Mouse (Mus musculus) olfactory bulb, adult 2 months (tissue): ENCODE measurements at regions not wholly inside any gene's neighbourhood (a gene's known extent, or its start where the extent isn't known, plus 50 kb on each side); places are given as distances from the start of the nearest gene placed in this dataset.
A peak's percentile ranks its signal among the peaks of the same experiment; 100 is the strongest.

Experiments used
- H3K27ac ChIP-seq: fragments of 200-500 bp; 2 replicates; pipeline ENCODE4 v1.5.1; 2012; ENCODE audit warnings: low read depth, low read length; ENCODE audit not compliant: insufficient read depth
- H3K4me1 ChIP-seq: fragments of 200-500 bp; 2 replicates; pipeline ENCODE4 v1.6.1; 2012; ENCODE audit warnings: low read length; ENCODE audit not compliant: control insufficient read depth, insufficient read depth
- H3K4me3 ChIP-seq: fragments of 200-500 bp; 2 replicates; pipeline ENCODE4 v1.5.1; 2012; ENCODE audit warnings: mild to moderate bottlenecking, low read depth, low read length, moderate library complexity; ENCODE audit not compliant: insufficient read depth
- CTCF ChIP-seq: fragments of 200-500 bp; IDR thresholded peaks from 2 replicates; pipeline ENCODE4 v1.5.1; 2012; ENCODE audit warnings: low read depth, mild to moderate bottlenecking, low read length, moderate library complexity; ENCODE audit not compliant: insufficient read depth
- POLR2A ChIP-seq: fragments of 200-500 bp; IDR thresholded peaks from 2 replicates; pipeline ENCODE4 v1.6.1; 2012; ENCODE audit warnings: mild to moderate bottlenecking, low read depth, low read length, moderate library complexity; ENCODE audit not compliant: insufficient read depth
- WGBS: fragments of 180-500 bp; shearing (Covaris S2); methylation state at CpG from one replicate; pipeline ENCODE4 v1.1.7; 2018; 5-methylcytosine and 5-hydroxymethylcytosine counted together

GRCm38 (mm10) chr15:85670789-85671700 lies 63.7 kb upstream of the Ppara start:
- peak overlapping the region; percentile 93 for H3K4me3 ChIP-seq
- H3K4me1 ChIP-seq, result peaks cover 12% of the 10 kb centered on the region
- peak overlapping the region; percentile 100 for H3K27ac ChIP-seq
- 2% methylated on average over 140 of the region's 141 CpGs for WGBS
- TF ChIP-seq POLR2A (peak; percentile 67; the same call in 1 of the 2 replicates), CTCF (no peak)

- peak overlapping the region; percentile 100 for H3K27ac ChIP-seq
- H3K4me1 ChIP-seq, result peaks cover 15% of the 10 kb centered on the region
- no peak for TF ChIP-seq CTCF
- peak overlapping the region; percentile 93 for H3K4me3 ChIP-seq
- under 1% methylated on average over 50 of the region's 50 CpGs for WGBS
These were observed 63.0 kb upstream of the Ppara start for GRCm38 (mm10) chr15:85671701-85672191.

GRCm38 (mm10) chr15:85672376-85672775 lies 62.4 kb upstream of the Ppara start:
- peak overlapping the region; percentile 93 for H3K4me3 ChIP-seq
- 4% methylated on average over 3 of the region's 3 CpGs for WGBS
- TF ChIP-seq POLR2A (no peak), CTCF (no peak)
- peak overlapping the region; percentile 100 for H3K27ac ChIP-seq
- H3K4me1 ChIP-seq, result peaks cover 15% of the 10 kb centered on the region

- Histone ChIP-seq H3K4me1 (peaks cover 17% of the 10 kb centered on the region), H3K27ac (peak overlapping the region; percentile 98), H3K4me3 (peak overlapping the region; percentile 58)
- TF ChIP-seq CTCF (no peak), POLR2A (no peak)
- 0% methylated on average over 3 of the region's 3 CpGs for WGBS
These were observed 61.9 kb upstream of the Ppara start for GRCm38 (mm10) chr15:85672931-85673330.

DNA sequence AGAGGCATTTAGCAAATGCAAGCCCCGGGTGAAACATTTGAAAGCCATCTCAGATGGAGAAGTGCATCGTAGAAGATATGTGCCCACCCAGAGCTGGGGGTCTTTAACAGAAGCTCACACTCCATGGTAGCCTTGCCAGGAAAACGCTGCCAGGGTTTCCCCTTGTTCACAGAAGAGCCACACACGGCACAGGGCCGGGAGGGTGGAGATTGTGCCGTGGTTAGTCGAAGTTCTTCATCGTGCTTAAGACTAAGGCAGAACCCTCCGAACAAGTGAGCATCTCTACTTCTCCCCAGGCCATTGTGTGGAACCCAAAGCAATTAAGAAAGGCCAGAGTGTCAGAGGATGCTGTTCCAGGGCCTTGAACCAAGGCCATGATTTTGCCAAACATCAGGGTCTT lies 61.3 kb upstream of the Ppara start:
- Histone ChIP-seq H3K4me1 (peaks cover 23% of the 10 kb centered on the region), H3K4me3 (peak overlapping the region; percentile 58), H3K27ac (peak overlapping the region; percentile 85)
- WGBS, result 4% methylated on average over 9 of the region's 9 CpGs
- TF ChIP-seq CTCF, result no peak

DNA sequence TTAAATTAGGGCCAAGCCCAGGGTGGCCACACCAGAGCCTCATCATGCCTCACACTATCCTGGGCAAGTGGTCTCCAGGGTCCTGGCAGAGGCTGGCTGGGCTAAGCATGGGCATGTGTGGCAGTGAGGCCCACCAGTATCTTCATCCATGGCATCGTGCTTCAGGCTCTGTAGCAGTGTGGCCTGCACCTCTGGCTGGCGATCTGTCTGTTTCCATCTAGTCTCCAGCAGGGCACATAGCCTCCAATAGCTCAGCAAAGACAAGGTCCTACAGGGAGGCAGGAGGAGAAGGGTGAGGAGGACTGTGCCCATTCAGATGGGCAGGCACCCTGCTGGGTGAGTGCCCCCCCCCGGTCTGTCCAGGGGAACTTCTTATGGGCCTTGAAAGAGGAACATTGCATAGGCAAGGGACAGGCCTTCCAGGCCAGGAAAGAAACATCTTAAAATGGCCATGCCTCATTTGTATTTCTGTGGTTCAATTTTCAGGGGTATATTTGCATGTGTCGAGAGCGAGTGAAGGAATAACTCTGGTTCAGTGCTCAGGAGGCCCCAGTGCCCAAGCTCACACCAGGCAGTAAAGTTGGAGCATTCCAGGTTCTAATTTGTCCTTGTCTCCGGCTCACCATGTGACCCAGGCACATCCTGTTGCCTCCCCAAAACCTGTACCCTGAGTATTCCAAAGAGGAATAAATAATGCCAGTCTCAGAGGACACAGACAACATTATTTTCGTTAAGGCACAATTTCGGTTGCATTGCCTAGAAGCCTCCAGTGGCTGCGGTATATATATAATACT lies 60.4 kb upstream of the Ppara start:
- WGBS, result 5% methylated on average over 9 of the region's 9 CpGs
- peak overlapping the region; percentile 85 for H3K27ac ChIP-seq
- peaks cover 24% of the 10 kb centered on the region for H3K4me1 ChIP-seq
- TF ChIP-seq POLR2A, result no peak
- no peak for TF ChIP-seq CTCF
- H3K4me3 ChIP-seq, result peak overlapping the region; percentile 58

DNA sequence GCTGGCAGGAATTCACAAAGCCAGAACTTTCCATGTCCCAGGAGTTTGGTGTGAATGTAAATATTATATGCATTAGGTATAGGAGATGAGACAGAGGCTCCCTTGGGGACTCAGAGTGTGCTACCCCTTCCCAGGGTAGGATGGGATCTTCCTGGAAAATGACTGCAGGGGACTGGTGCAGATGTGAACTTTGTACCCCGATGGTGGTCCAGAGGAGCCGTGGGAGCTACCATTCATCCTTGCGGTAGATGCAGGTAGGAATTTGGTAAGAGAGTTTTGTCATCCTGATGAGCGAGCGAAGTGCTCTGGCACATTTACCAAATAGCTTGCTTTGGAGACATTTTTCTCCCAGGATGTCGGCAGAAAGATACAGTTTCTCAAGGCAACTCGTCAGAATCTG lies 59.7 kb upstream of the Ppara start:
- H3K4me1 ChIP-seq, result peaks cover 20% of the 10 kb centered on the region
- WGBS, result 5% methylated on average over 7 of the region's 7 CpGs
- H3K4me3 ChIP-seq, result peak overlapping the region; percentile 43
- peak overlapping the region; percentile 97 for H3K27ac ChIP-seq
- TF ChIP-seq POLR2A (no peak), CTCF (no peak)

DNA sequence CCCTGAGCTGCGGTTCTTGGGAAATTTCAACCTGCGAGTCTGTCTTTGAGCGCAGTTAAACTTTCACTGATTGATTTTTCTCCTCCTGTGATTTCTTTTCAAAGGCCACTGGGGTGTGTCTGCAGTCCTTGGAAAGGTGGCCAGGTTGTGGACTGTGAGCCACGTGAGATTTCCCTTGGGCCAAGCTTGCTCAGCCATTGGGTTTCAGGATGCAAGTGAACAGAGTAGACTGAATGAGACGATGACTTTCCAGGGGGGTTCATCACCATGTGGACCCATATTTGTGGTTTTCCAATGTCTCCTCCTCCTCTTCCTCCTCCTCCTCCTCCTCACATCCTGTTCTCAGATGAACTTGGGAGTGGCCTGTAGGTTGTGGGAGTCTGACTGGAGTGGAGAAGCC lies 59.0 kb upstream of the Ppara start:
- no peak for TF ChIP-seq CTCF
- TF ChIP-seq POLR2A, result no peak
- peak overlapping the region; percentile 43 for H3K4me3 ChIP-seq
- WGBS, result 15% methylated on average over 5 of the region's 5 CpGs
- H3K27ac ChIP-seq, result peak overlapping the region; percentile 97
- peaks cover 20% of the 10 kb centered on the region for H3K4me1 ChIP-seq

GRCm38 (mm10) chr15:85676156-85676555 lies 58.6 kb upstream of the Ppara start:
- Histone ChIP-seq H3K4me3 (peak overlapping the region; percentile 43), H3K4me1 (peaks cover 20% of the 10 kb centered on the region), H3K27ac (peak overlapping the region; percentile 97)
- TF ChIP-seq CTCF (no peak), POLR2A (no peak)
- WGBS, result 13% methylated on average over 3 of the region's 3 CpGs
